Mouse (Mus musculus): ENCODE measurements around the gene Osm. TPM values are rescaled to one million over a fixed set of nuclear protein-coding genes. Genes with fewer than 3 reads are reported as not detected.

Gene Osm
- total RNA-seq, 2 experiments from 2014 or later, result 0.14 TPM; not detected in 1

GRCm38 (mm10) chr11:4271544-4271943 is 35.3 kb downstream of the Osm start:
- DNase-seq, result no peak

- DNase-seq, result peak; percentile 61
Observed at GRCm38 (mm10) chr11:4276411-4276861, 40.2 kb downstream of the Osm start.

GRCm38 (mm10) chr11:4279909-4280308 is 43.7 kb downstream of the Osm start:
- DNase-seq, result no peak

- DNase-seq, result no peak
Observed at GRCm38 (mm10) chr11:4281852-4282251, 45.6 kb downstream of the Osm start.

GRCm38 (mm10) chr11:4283627-4284026 is 47.4 kb downstream of the Osm start:
- DNase-seq, result peak; percentile 52

- DNase-seq, result no peak
Observed at GRCm38 (mm10) chr11:4289280-4289679, 53.1 kb downstream of the Osm start.

Other genes starting within 250 kb of the Osm start
- gene Sec14l4, start 205.0 kb upstream of the Osm start, total RNA-seq (2021), result not detected
- not detected for gene Sec14l3, start 171.6 kb upstream of the Osm start, total RNA-seq (2021)
- gene Mtfp1, start 141.0 kb upstream of the Osm start, total RNA-seq (2021), result 10 to 100 TPM; 46.3 to 52.0 TPM
- gene Sec14l2, start 113.0 kb upstream of the Osm start, total RNA-seq (2021), result 1 to 10 TPM in 1 of 2 experiments, under 1 TPM in 1; 0.91 to 1.1 TPM
- 10 to 100 TPM; 17.5 to 18.3 TPM for gene Rnf215, start 101.2 kb upstream of the Osm start, total RNA-seq (2021)
- 1 to 10 TPM; 5.8 to 6.5 TPM for gene Ccdc157, start 76.1 kb upstream of the Osm start, total RNA-seq (2021)
- gene Sf3a1, start 76.1 kb upstream of the Osm start, total RNA-seq (2021), result 10 to 100 TPM; 56.6 to 56.9 TPM
- 10 to 100 TPM; 10.9 to 11.8 TPM for gene Tbc1d10a, start 49.6 kb upstream of the Osm start, total RNA-seq (2021)
- 1 to 10 TPM; 4.7 to 5.1 TPM for gene Castor1, start 18.2 kb upstream of the Osm start, total RNA-seq (2021)
- gene Lif, start 21.1 kb downstream of the Osm start, total RNA-seq (2021), result 1 to 10 TPM; 1.8 to 2.0 TPM
- under 1 TPM; 0.29 to 0.52 TPM for gene Hormad2, start 204.7 kb downstream of the Osm start, total RNA-seq (2021)

Data from heart, postnatal 4 days (tissue).